Mouse (Mus musculus): ENCODE results near the gene Zranb1.

The Zranb1 gene

GRCm38 (mm10) chr7:132930850-132931559 is at the start of gene Zranb1:
TSS of gene Zranb1 (plus strand) at chr7:132931142.
- peak; percentile 96 to 97 for DNase-seq (ENCODE audit: low spot score in 2 of 2)

- peak in 1 of 2 experiments; percentile 19 for DNase-seq (ENCODE audit: low spot score in 2 of 2)
Measured at GRCm38 (mm10) chr7:132882343-132882742, 48.6 kb upstream of the Zranb1 start.

DNA sequence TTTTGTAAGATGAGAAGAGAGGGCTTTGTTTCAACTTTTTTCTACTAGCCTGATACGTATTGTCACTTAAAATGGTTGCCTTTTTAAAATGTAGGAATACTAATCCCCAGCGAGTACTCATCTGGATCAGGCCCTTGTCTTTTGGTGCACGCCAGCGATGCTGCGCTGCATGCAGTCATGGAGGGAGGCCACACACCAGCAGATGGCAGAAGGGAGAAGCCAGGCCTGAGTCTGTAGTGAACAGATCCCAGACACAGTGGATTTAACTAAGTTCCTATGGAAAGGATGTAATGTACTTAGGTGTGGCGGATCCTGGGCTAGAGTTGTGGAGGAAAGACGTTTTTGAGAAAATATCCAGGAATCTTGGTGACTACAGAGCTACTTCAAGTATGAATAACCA is 46.9 kb upstream of the Zranb1 start:
- no peak for DNase-seq (ENCODE audit: low spot score in 2 of 2)

DNA sequence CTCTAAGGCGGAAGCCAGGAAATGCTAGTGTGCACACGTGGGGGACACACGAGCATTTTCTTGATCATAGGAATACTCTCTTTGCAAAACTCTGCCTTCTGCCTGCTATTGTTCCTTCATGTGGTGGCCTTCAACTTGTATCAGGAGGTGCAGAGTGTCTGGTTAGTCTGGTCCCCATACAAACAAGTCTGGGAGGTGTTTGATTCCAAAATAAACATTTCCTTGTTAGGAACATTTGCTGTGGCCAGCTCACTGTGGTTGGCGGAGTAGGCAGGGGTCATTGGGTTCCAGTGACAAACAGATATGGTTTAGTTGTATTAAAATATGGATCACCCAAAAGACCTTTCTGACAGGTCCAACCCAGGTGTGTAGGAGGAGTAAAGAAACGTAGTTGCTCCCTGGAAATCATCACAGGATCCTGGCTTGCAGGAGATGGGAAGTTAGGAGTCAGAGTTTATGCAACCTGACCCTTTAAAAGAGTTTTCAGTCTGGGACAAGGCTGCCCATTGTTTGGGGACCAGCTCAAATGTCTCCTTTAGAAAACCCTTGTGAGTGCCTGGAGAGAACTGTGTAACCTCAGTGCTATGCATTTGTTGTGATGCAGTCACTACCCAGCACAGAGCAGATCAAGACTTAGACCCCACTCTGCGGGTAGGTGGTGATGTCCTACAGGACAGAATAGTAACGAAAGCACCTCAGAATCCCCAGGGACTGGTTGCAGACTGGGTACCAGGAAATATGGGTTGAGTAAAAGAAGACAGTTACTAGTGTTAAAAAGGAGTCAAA is 43.7 kb upstream of the Zranb1 start:
- DNase-seq (ENCODE audit: low spot score in 2 of 2): no peak

DNA sequence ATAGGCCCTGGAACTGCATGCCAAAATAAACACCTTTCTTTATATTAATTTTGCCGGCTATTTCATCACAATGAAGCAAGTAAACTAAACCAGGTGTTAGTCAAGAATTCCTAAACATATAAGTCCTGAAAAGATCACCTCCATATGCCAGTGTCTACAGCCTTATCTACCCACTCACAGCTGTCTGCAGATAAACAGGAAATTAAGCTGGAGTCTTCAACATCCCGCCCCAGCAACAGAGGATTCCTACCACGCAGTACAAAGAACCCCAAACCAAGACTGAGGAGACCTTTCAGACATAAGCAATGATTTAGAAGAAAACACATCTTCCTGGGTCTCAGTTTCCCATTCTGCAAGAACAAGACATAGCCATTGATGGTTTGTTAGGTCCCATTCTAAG is 42.9 kb upstream of the Zranb1 start:
- no peak for DNase-seq (ENCODE audit: low spot score in 2 of 2)

GRCm38 (mm10) chr7:132888518-132889249 is 42.3 kb upstream of the Zranb1 start:
- DNase-seq (ENCODE audit: low spot score in 2 of 2): no peak

DNA sequence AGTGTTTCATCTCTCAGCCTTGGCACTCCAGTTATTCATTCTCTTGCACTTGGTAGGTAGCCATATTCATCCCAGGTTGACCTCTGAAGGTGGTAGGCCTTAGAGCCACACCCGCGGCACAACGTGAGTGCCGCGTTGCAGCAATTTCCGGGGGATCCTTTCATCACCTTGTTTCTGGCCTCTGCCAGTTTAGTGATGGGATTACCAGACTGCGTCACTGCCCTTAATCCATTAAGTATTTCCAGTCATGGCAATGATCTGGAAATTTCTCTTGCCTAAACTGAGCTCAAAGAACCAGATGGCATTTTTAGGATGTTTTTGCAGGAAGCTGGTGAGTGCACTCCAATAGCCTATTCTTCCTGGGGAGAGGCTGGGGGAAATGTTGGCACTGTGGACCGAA is 41.3 kb upstream of the Zranb1 start:
- no peak for DNase-seq (ENCODE audit: low spot score in 2 of 2)

DNA sequence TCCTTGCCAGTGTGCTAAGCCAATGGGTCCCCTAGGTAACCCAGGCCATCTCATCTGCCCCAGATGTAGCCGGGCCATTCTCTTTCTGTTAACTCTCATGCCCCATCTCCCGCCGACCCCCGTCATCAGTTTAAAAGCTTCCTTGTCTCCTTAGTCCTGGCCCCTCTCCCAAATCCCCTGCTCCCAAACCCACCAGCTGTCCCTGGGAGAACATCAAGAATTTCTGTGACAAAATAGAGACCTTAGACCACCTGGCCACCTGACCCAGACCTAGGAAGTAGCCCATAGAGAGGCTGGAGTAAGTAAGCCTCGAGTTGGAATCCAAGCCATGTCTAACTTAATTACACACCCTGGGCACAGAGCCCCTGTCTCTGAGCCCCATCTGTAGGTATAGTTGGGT is 40.7 kb upstream of the Zranb1 start:
- DNase-seq (ENCODE audit: low spot score in 2 of 2): no peak

DNA sequence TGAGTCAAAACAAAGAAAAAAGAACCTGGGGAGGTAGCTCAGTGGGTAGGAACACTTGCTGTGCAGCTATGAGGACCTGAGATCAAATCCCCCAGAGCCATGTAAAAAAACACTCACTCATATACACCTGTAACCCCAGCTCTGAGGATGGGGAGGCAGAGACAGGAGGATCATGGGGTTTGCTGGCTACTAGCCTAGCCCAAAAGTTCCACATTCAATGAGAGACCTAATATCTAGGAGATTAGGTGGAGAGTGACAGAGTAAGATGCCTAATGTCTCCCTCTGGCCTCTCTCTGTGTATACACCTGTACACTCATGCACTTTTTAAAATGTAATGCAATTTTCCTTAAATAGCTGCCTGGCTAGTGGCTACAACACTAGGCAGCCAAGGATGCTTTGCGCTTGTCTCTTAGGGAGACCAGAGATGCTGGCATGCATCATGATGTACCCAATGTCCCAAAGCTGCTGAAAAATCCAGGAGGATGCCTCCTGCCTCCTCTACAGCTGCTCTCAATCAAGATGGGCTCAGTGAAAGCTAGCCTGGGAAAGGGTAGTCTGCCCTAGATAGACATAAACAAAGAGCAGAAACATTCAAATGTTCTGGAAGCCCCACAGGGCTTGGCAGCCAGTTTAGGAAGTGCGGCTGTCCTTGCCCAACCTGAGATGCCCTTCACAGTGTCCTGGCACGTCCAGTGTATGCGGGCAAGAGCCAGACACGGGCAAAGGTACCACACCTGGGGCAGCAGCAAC is 39.2 kb upstream of the Zranb1 start:
- DNase-seq (ENCODE audit: low spot score in 2 of 2): no peak

DNA sequence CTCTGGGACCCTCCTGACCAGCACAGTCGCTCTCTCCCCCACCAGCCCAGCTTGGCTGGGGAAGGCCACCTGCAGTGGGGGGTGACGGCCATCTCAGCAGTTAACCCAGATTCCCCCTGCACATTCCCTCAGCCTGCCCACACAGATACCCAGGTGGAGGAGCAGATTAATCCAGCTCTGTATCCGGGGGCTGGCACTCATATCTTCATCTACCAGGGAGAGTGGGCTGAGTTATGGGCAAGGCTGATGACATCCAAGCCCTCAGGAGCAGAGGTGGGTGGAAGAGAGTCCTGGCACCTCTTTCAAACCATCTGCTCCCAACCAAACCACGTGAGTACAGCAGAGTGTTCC is 38.7 kb upstream of the Zranb1 start:
- DNase-seq (ENCODE audit: low spot score in 2 of 2): no peak

- DNase-seq (ENCODE audit: low spot score in 2 of 2): no peak
Measured at GRCm38 (mm10) chr7:132892806-132893205, 38.1 kb upstream of the Zranb1 start.

DNA sequence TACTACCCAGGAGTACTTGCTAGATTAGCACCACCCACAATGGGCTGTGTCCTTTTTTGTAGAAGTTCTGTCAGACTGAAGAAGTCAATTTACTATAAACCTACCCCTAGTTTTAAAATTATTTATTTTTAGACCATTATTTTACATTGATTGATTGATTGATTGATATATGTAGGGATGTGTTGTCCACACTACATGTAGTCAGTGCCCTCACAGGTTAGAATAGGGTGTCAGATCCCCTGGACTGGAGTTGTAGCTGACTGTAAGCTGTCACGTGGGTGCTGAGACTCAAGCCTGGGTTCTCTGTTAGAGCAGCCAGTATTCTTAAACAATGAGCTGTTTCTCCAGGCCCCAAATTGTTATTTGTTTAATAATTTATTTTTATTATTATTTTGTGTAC is 37.6 kb upstream of the Zranb1 start:
- DNase-seq (ENCODE audit: low spot score in 2 of 2): no peak

GRCm38 (mm10) chr7:132894841-132895555 is 35.9 kb upstream of the Zranb1 start:
- no peak for DNase-seq (ENCODE audit: low spot score in 2 of 2)

DNA sequence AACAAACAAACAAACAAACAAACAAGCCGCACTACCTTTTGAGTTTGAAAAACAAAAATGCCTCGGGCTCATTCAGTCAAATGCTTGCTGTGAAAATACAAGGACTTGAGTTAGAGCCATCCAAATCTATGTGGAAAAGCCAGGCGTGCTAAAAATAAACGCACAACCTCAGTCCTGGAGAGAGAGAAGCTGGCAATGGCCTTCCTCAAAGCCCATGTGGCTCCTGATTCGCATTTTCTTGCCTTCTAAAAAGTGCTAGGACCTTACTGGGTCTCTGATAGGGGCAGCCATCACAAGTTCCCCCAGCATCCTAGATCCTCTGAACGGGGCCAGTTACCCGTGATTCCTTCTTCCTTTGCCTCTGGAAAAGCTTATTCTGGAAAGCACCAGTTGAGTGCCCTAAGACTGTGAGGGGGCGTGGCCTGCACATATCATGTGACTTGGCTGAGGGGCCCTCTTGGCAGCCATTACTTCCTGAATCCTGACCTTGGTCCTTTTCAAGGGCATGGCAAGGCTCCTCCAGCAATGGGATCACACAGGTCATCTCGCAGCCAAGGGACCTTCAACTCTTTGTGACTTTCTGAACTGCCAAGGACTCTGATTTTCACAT is 34.6 kb upstream of the Zranb1 start:
- DNase-seq (ENCODE audit: low spot score in 2 of 2): no peak

DNA sequence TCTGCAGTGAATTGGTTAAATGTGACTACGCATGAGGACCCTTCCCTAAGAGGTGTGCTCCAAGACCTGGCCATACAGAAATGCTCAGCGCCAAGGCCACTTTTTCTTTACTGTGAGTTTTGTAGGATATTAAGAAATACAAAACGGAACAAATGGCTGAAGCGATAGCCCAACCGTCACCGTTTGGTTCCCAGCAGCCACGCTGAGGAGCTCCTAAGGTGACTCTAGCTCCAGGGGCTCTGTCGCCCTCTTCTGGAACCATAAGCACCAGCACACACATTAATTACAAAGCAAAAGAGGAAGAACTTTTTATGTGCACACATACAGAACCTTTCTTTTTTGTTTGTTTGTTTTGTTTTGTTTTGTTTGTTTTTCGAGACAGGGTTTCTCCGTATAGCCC is 33.7 kb upstream of the Zranb1 start:
- DNase-seq (ENCODE audit: low spot score in 2 of 2): no peak

GRCm38 (mm10) chr7:132898234-132898633 is 32.7 kb upstream of the Zranb1 start:
- DNase-seq (ENCODE audit: low spot score in 2 of 2): peak; percentile 11 to 45

GRCm38 (mm10) chr7:132900826-132901531 is 30.0 kb upstream of the Zranb1 start:
- DNase-seq (ENCODE audit: low spot score in 2 of 2): no peak

DNA sequence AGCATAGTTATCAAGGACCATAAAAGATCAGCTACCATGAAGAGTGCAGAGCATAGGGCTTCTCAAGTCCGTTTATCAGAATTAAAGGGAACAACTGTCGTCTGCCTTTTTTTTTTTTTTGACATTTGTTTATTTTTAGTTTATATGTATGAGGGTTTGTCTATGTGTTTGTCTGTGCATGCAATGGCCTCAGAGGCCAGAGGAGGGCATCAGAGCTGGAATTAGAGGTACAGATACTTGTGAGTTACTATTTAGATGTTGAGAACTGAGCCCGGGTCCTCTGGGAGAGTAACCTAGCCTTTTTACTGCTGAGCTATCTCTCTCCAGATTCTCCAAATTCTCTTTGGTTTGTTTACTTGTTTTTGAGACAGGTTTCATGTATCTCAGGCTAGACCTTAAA is 27.1 kb upstream of the Zranb1 start:
- DNase-seq (ENCODE audit: low spot score in 2 of 2): no peak

GRCm38 (mm10) chr7:132921971-132922370 is 9.0 kb upstream of the Zranb1 start:
- DNase-seq (ENCODE audit: low spot score in 2 of 2): no peak

DNA sequence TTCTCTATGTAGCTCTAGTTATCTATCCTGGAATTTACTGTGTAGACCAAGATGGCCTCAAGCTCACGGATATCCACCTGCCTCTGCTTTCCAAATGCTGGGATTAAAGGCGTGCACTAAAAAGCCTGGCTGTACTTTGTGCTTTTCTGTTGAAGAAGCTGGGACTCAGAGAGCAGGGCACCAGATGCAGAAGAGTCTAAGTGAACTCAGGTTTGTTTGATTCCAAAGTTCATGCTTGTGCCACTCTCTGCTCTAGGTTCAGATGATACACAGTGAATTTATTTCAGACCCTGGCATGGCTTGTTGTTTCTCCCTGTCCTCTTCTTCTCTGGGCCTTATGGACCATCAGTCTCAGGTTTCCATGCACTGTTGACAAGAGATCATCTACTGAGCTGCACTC is 5.7 kb upstream of the Zranb1 start:
- no peak for DNase-seq (ENCODE audit: low spot score in 2 of 2)
